In genomic region chr7:62423210-62423609, GRCm38 (mm10) we compare ENCODE assay signal across 28 mouse cellular contexts. TPM values are rescaled to one million over a fixed set of nuclear protein-coding genes. Genes with fewer than 3 reads are reported as not detected.
DNase-seq lines count a peak whose midpoint lies in the region; ATAC-seq and TF ChIP-seq lines count a peak whose summit lies in the region.
"Had no signal": no experiment of that assay in that cellular context is flagged by ENCODE, and none has a peak within 500 bp of the region (broad histone marks: within the 10 kb centered on the region; RNA-seq: fewer than 3 reads in every experiment).

No protein-coding gene starts in this region.

- no peak overlapping the region for H3K9ac ChIP-seq in forebrain, embryonic 16.5 days (replicated peaks; ENCODE audit: low read depth, low read length)
- peak overlapping the region; percentile 53 for H3K9ac ChIP-seq in forebrain, embryonic 13.5 days
- H3K9ac ChIP-seq in midbrain, embryonic 12.5 days (replicated peaks) = peak overlapping the region; percentile 47; the same call in 1 of the 2 replicates
- H3K9ac ChIP-seq: embryonic facial prominence, embryonic 12.5 days; heart, embryonic 13.5 days; limb, embryonic 12.5 days; liver, embryonic 13.5 days; lung, embryonic 14.5 days; stomach, embryonic 15.5 days had no signal

- WGBS in forebrain, embryonic 10.5 days = 41% methylated on average over 4 of the region's 4 CpGs
- 28% methylated on average over 4 of the region's 4 CpGs for WGBS in forebrain, embryonic 16.5 days
- WGBS in forebrain, embryonic 13.5 days = 35% methylated on average over 4 of the region's 4 CpGs
- WGBS in midbrain, embryonic 12.5 days = 25% methylated on average over 4 of the region's 4 CpGs

- no peak for TF ChIP-seq CTCF in brain, embryonic 14.5 days (IDR thresholded peaks at IDR 0.05; ENCODE audit: borderline replicate concordance, extremely low read depth, insufficient read depth, insufficient read length)

- ATAC-seq in forebrain, embryonic 16.5 days = no peak
- no peak; the same call in 1 of the 2 replicates for ATAC-seq in forebrain, embryonic 13.5 days
- ATAC-seq in midbrain, embryonic 12.5 days (ENCODE audit: low FRiP score, low read depth) = peak; percentile 72
- ATAC-seq: CD4-positive, CD25-positive, alpha-beta regulatory T cell, adult 4 months; inflammation-experienced regulatory T-cells, adult 6 months; Patski had no signal

- H3K27me3 ChIP-seq in forebrain, embryonic 10.5 days (ENCODE audit: poor library complexity, severe bottlenecking) = no peaks in the 10 kb centered on the region
- no peaks in the 10 kb centered on the region for H3K27me3 ChIP-seq in forebrain, embryonic 16.5 days (replicated peaks; ENCODE audit: control insufficient read depth, insufficient read depth, low read length)
- no peaks in the 10 kb centered on the region for H3K27me3 ChIP-seq in forebrain, embryonic 13.5 days
- H3K27me3 ChIP-seq in midbrain, embryonic 12.5 days = no peaks in the 10 kb centered on the region
- H3K27me3 ChIP-seq: liver, embryonic 13.5 days; stomach, embryonic 15.5 days had no signal

- H3K27ac ChIP-seq in forebrain, embryonic 10.5 days = peak overlapping the region; percentile 96
- H3K27ac ChIP-seq in forebrain, embryonic 16.5 days (ENCODE audit: low read length) = no peak overlapping the region
- H3K27ac ChIP-seq in forebrain, embryonic 13.5 days = peak overlapping the region; percentile 78
- H3K27ac ChIP-seq in midbrain, embryonic 12.5 days (replicated peaks) = peak overlapping the region; percentile 85
- H3K27ac ChIP-seq: embryonic facial prominence, embryonic 12.5 days; heart, embryonic 13.5 days; limb, embryonic 12.5 days; liver, embryonic 13.5 days; stomach, embryonic 15.5 days had no signal

- TF ChIP-seq POLR2A in brain, embryonic 14.5 days (IDR thresholded peaks at IDR 0.05; ENCODE audit: borderline replicate concordance, extremely low read depth, insufficient read depth, insufficient read length, poor library complexity, severe bottlenecking) = no peak

- peaks cover 10% of the 10 kb centered on the region for H3K4me1 ChIP-seq in forebrain, embryonic 10.5 days
- H3K4me1 ChIP-seq in forebrain, embryonic 16.5 days (replicated peaks; ENCODE audit: control insufficient read depth, insufficient read depth, low read length) = 0 out of 2 replicates have a peak, but pooled peaks cover 4% of the 10 kb centered on the region
- H3K4me1 ChIP-seq in forebrain, embryonic 13.5 days = no peaks in the 10 kb centered on the region
- H3K4me1 ChIP-seq in midbrain, embryonic 12.5 days = no peaks in the 10 kb centered on the region
- H3K4me1 ChIP-seq: liver, embryonic 13.5 days had no signal

- H3K4me3 ChIP-seq in forebrain, embryonic 10.5 days = peak overlapping the region; percentile 71
- H3K4me3 ChIP-seq in forebrain, embryonic 16.5 days (replicated peaks; ENCODE audit: low read length) = no peak overlapping the region
- peak overlapping the region; percentile 31 for H3K4me3 ChIP-seq in forebrain, embryonic 13.5 days
- peak overlapping the region; percentile 33 for H3K4me3 ChIP-seq in midbrain, embryonic 12.5 days
- H3K4me3 ChIP-seq: embryonic facial prominence, embryonic 12.5 days; erythroblast, embryonic 14.5 days; heart, embryonic 13.5 days; limb, embryonic 12.5 days; liver, embryonic 13.5 days; stomach, embryonic 15.5 days had no signal

- 0 out of 2 replicates have a peak, but pooled peaks cover 3% of the 10 kb centered on the region for H3K36me3 ChIP-seq in forebrain, embryonic 10.5 days (replicated peaks)
- H3K36me3 ChIP-seq in forebrain, embryonic 16.5 days (ENCODE audit: control insufficient read depth, insufficient read depth) = no peaks in the 10 kb centered on the region
- H3K36me3 ChIP-seq in forebrain, embryonic 13.5 days (ENCODE audit: poor library complexity, severe bottlenecking) = no peaks in the 10 kb centered on the region
- no peaks in the 10 kb centered on the region for H3K36me3 ChIP-seq in midbrain, embryonic 12.5 days
- H3K36me3 ChIP-seq: embryonic facial prominence, embryonic 12.5 days; heart, embryonic 13.5 days; limb, embryonic 12.5 days; liver, embryonic 13.5 days; stomach, embryonic 15.5 days had no signal

- peak; percentile 45 for DNase-seq in forebrain, embryonic 10.5 days (ENCODE audit: extremely low spot score, low spot score)
- DNase-seq in brain, embryonic 14.5 days (ENCODE audit: low read depth) = peak; percentile 71
- no peak for DNase-seq in gastrocnemius, postnatal 4 days (ENCODE audit: low spot score in 2 of 2)
- no peak for DNase-seq in cerebellum, postnatal 25 days
- no peak for DNase-seq in kidney, postnatal 25 days
- DNase-seq: adrenal gland, adult 8-10 months; cerebellum, postnatal 10 days; gastrocnemius, postnatal 10 days; heart, adult 18-20 months; kidney, adult 9 months; kidney, postnatal 36 days; layer of hippocampus, adult 9-11 months; liver, embryonic 13.5 days; lung, embryonic 14.5 days; lung, postnatal 4 days; retina, postnatal 1 day had no signal

- H3K9me3 ChIP-seq in forebrain, embryonic 10.5 days = peaks cover 25% of the 10 kb centered on the region
- H3K9me3 ChIP-seq in forebrain, embryonic 16.5 days (ENCODE audit: control insufficient read depth, low read length) = peaks cover 3% of the 10 kb centered on the region; the same call in 1 of the 2 replicates
- H3K9me3 ChIP-seq in forebrain, embryonic 13.5 days (replicated peaks) = peaks cover 18% of the 10 kb centered on the region
- H3K9me3 ChIP-seq in midbrain, embryonic 12.5 days = peaks cover 16% of the 10 kb centered on the region; the same call in 1 of the 2 replicates
- H3K9me3 ChIP-seq: liver, embryonic 13.5 days; stomach, embryonic 15.5 days had no signal

- no peak overlapping the region for H3K4me2 ChIP-seq in forebrain, embryonic 16.5 days (ENCODE audit: low read length)
- H3K4me2 ChIP-seq in forebrain, embryonic 13.5 days = peak overlapping the region; percentile 48
- peak overlapping the region; percentile 42 for H3K4me2 ChIP-seq in midbrain, embryonic 12.5 days (replicated peaks)
- H3K4me2 ChIP-seq: embryonic facial prominence, embryonic 12.5 days; heart, embryonic 13.5 days; limb, embryonic 12.5 days; liver, embryonic 13.5 days; lung, embryonic 14.5 days; stomach, embryonic 15.5 days had no signal

RNA-seq across cellular contexts. Expression of gene Mkrn3, which starts 3.3 kb away (rescaled TPM):
- 14.9 and 16.2 TPM in 2 replicates for polyA plus RNA-seq in forebrain, embryonic 10.5 days (2016; fragmentation: Nextera tagmentation; extraction: Ambion mirVana)
- 23.4 and 26.4 TPM in 2 replicates for polyA plus RNA-seq in forebrain, embryonic 16.5 days (2015; fragmentation: Nextera tagmentation; extraction: Ambion mirVana)
- 17.2 and 23.3 TPM in 2 replicates for polyA plus RNA-seq in brain, embryonic 14.5 days (2012; rRNA removed)
- polyA plus RNA-seq in forebrain, embryonic 13.5 days (2015; fragmentation: Nextera tagmentation; extraction: Ambion mirVana) = 21.7 and 25.0 TPM in 2 replicates
- 25.2 and 26.4 TPM in 2 replicates for polyA plus RNA-seq in midbrain, embryonic 12.5 days (2016; fragmentation: Nextera tagmentation; extraction: Ambion mirVana)
- 1 to 10 TPM; 2.2 to 2.9 TPM for total RNA-seq in gastrocnemius, postnatal 4 days (2021)
- polyA plus RNA-seq: CD4-positive, CD25-positive, alpha-beta regulatory T cell, adult 4 months; erythroblast, embryonic 14.5 days; inflammation-experienced regulatory T-cells, adult 6 months had no signal

RNA-seq across cellular contexts. Expression of gene Peg12, which starts 41.1 kb away (rescaled TPM):
- polyA plus RNA-seq in forebrain, embryonic 10.5 days (2016; fragmentation: Nextera tagmentation; extraction: Ambion mirVana) = 125 and 130 TPM in 2 replicates
- 16.2 and 16.7 TPM in 2 replicates for polyA plus RNA-seq in forebrain, embryonic 16.5 days (2015; fragmentation: Nextera tagmentation; extraction: Ambion mirVana)
- 9.0 and 10.1 TPM in 2 replicates for polyA plus RNA-seq in brain, embryonic 14.5 days (2012; rRNA removed)
- polyA plus RNA-seq in forebrain, embryonic 13.5 days (2015; fragmentation: Nextera tagmentation; extraction: Ambion mirVana) = 56.3 and 66.0 TPM in 2 replicates
- polyA plus RNA-seq in midbrain, embryonic 12.5 days (2016; fragmentation: Nextera tagmentation; extraction: Ambion mirVana) = 67.3 and 74.3 TPM in 2 replicates
- total RNA-seq in gastrocnemius, postnatal 4 days (2021) = 10 to 100 TPM; 13.1 to 14.2 TPM
- polyA plus RNA-seq: CD4-positive, CD25-positive, alpha-beta regulatory T cell, adult 4 months; inflammation-experienced regulatory T-cells, adult 6 months had no signal

RNA-seq across cellular contexts. Expression of gene Magel2, which starts 46.4 kb away (rescaled TPM):
- 4.2 and 4.6 TPM in 2 replicates for polyA plus RNA-seq in forebrain, embryonic 10.5 days (2016; fragmentation: Nextera tagmentation; extraction: Ambion mirVana)
- 5.1 and 14.1 TPM in 2 replicates for polyA plus RNA-seq in forebrain, embryonic 16.5 days (2015; fragmentation: Nextera tagmentation; extraction: Ambion mirVana)
- polyA plus RNA-seq in brain, embryonic 14.5 days (2012; rRNA removed) = 71.9 and 93.0 TPM in 2 replicates
- polyA plus RNA-seq in forebrain, embryonic 13.5 days (2015; fragmentation: Nextera tagmentation; extraction: Ambion mirVana) = 16.6 and 22.1 TPM in 2 replicates
- polyA plus RNA-seq in midbrain, embryonic 12.5 days (2016; fragmentation: Nextera tagmentation; extraction: Ambion mirVana) = 14.6 and 20.2 TPM in 2 replicates
- 10 to 100 TPM; 10.6 to 14.3 TPM for total RNA-seq in gastrocnemius, postnatal 4 days (2021)
- total RNA-seq: heart, adult 18-20 months; heart, postnatal 25 days had no signal
- polyA plus RNA-seq: CD4-positive, CD25-positive, alpha-beta regulatory T cell, adult 4 months; inflammation-experienced regulatory T-cells, adult 6 months; Patski had no signal

Comparison
In these comparisons a context has a peak if more than half of its experiments do, and no peak if none do; other contexts are left out.
1. DNase-seq: peak in forebrain, embryonic 10.5 days (single experiment) and brain, embryonic 14.5 days (single experiment); none in gastrocnemius, postnatal 4 days (0 of 2), cerebellum, postnatal 25 days (0 of 2) and kidney, postnatal 25 days (0 of 2).